Mouse (Mus musculus): ENCODE measurements around the gene Slc9a3r1. TPM values are rescaled to one million over a fixed set of nuclear protein-coding genes. Genes with fewer than 3 reads are reported as not detected.

The Slc9a3r1 gene
- 73.8 and 74.1 TPM in 2 replicates for polyA plus RNA-seq (2012; rRNA removed)

- Histone ChIP-seq H3K4me3 (ENCODE audit: insufficient read depth, low read length) (peak within 1 kb of the TSS; percentile 57), H3K4me1 (ENCODE audit: control insufficient read depth, insufficient read depth, low read length) (no peaks in the 10 kb centered on the region), H3K27ac (ENCODE audit: insufficient read depth, low read length) (0 out of 2 replicates have a peak within 1 kb of the TSS, but pooled peaks have one; percentile 51)
- TF ChIP-seq POLR2A (IDR thresholded peaks at IDR 0.05; ENCODE audit: extremely low read depth, insufficient read depth, low read length) = peak; percentile 74
- TF ChIP-seq CTCF (IDR thresholded peaks at IDR 0.05; ENCODE audit: extremely low read depth, insufficient read depth, low read length) = no peak
Measured at GRCm38 (mm10) chr11:115162832-115163480, at the start of gene Slc9a3r1. Slc9a3r1 (plus strand) TSS chr11:115163341.

GRCm38 (mm10) chr11:115119409-115119808 is 43.7 kb upstream of the Slc9a3r1 start:
- Histone ChIP-seq H3K4me1 (ENCODE audit: control insufficient read depth, insufficient read depth, low read length) (no peaks in the 10 kb centered on the region), H3K4me3 (ENCODE audit: insufficient read depth, low read length) (no peak overlapping the region), H3K27ac (ENCODE audit: insufficient read depth, low read length) (no peak overlapping the region)
- TF ChIP-seq CTCF (IDR thresholded peaks at IDR 0.05; ENCODE audit: extremely low read depth, insufficient read depth, low read length) = no peak

- TF ChIP-seq POLR2A (IDR thresholded peaks at IDR 0.05; ENCODE audit: extremely low read depth, insufficient read depth, low read length) (no peak), CTCF (IDR thresholded peaks at IDR 0.05; ENCODE audit: extremely low read depth, insufficient read depth, low read length) (no peak)
- Histone ChIP-seq H3K4me1 (ENCODE audit: control insufficient read depth, insufficient read depth, low read length) (no peaks in the 10 kb centered on the region), H3K27ac (ENCODE audit: insufficient read depth, low read length) (no peak overlapping the region), H3K4me3 (ENCODE audit: insufficient read depth, low read length) (no peak overlapping the region)
Measured at GRCm38 (mm10) chr11:115128483-115128882, 34.7 kb upstream of the Slc9a3r1 start.

GRCm38 (mm10) chr11:115129508-115130126 is 33.5 kb upstream of the Slc9a3r1 start:
- Histone ChIP-seq H3K27ac (ENCODE audit: insufficient read depth, low read length) (no peak overlapping the region), H3K4me3 (ENCODE audit: insufficient read depth, low read length) (no peak overlapping the region), H3K4me1 (ENCODE audit: control insufficient read depth, insufficient read depth, low read length) (no peaks in the 10 kb centered on the region)
- TF ChIP-seq CTCF (IDR thresholded peaks at IDR 0.05; ENCODE audit: extremely low read depth, insufficient read depth, low read length) = no peak
- TF ChIP-seq POLR2A (IDR thresholded peaks at IDR 0.05; ENCODE audit: extremely low read depth, insufficient read depth, low read length) = no peak

GRCm38 (mm10) chr11:115131768-115132381 is 31.3 kb upstream of the Slc9a3r1 start:
- Histone ChIP-seq H3K4me3 (ENCODE audit: insufficient read depth, low read length) (no peak overlapping the region), H3K4me1 (ENCODE audit: control insufficient read depth, insufficient read depth, low read length) (no peaks in the 10 kb centered on the region), H3K27ac (ENCODE audit: insufficient read depth, low read length) (no peak overlapping the region)
- TF ChIP-seq CTCF (IDR thresholded peaks at IDR 0.05; ENCODE audit: extremely low read depth, insufficient read depth, low read length) (no peak), POLR2A (IDR thresholded peaks at IDR 0.05; ENCODE audit: extremely low read depth, insufficient read depth, low read length) (no peak)

GRCm38 (mm10) chr11:115133800-115134199 is 29.3 kb upstream of the Slc9a3r1 start, which contains the start of gene Cd300lf:
Cd300lf (minus strand) TSS chr11:115133992.
- H3K27ac ChIP-seq (ENCODE audit: insufficient read depth, low read length) = no peak within 1 kb of the TSS
- TF ChIP-seq CTCF (IDR thresholded peaks at IDR 0.05; ENCODE audit: extremely low read depth, insufficient read depth, low read length) = no peak
- no peak for TF ChIP-seq POLR2A (IDR thresholded peaks at IDR 0.05; ENCODE audit: extremely low read depth, insufficient read depth, low read length)
- no peaks in the 10 kb centered on the region for H3K4me1 ChIP-seq (ENCODE audit: control insufficient read depth, insufficient read depth, low read length)
- H3K4me3 ChIP-seq (ENCODE audit: insufficient read depth, low read length) = no peak within 1 kb of the TSS

GRCm38 (mm10) chr11:115138597-115139262 is 24.4 kb upstream of the Slc9a3r1 start:
- H3K27ac ChIP-seq (ENCODE audit: insufficient read depth, low read length) = no peak overlapping the region
- no peaks in the 10 kb centered on the region for H3K4me1 ChIP-seq (ENCODE audit: control insufficient read depth, insufficient read depth, low read length)
- TF ChIP-seq POLR2A (IDR thresholded peaks at IDR 0.05; ENCODE audit: extremely low read depth, insufficient read depth, low read length) (no peak), CTCF (IDR thresholded peaks at IDR 0.05; ENCODE audit: extremely low read depth, insufficient read depth, low read length) (no peak)
- H3K4me3 ChIP-seq (ENCODE audit: insufficient read depth, low read length) = no peak overlapping the region

GRCm38 (mm10) chr11:115141970-115142369 is 21.2 kb upstream of the Slc9a3r1 start:
- no peak overlapping the region for H3K27ac ChIP-seq (ENCODE audit: insufficient read depth, low read length)
- no peak for TF ChIP-seq POLR2A (IDR thresholded peaks at IDR 0.05; ENCODE audit: extremely low read depth, insufficient read depth, low read length)
- TF ChIP-seq CTCF (IDR thresholded peaks at IDR 0.05; ENCODE audit: extremely low read depth, insufficient read depth, low read length) = no peak
- H3K4me3 ChIP-seq (ENCODE audit: insufficient read depth, low read length) = no peak overlapping the region
- H3K4me1 ChIP-seq (ENCODE audit: control insufficient read depth, insufficient read depth, low read length) = no peaks in the 10 kb centered on the region

GRCm38 (mm10) chr11:115147813-115148212 is 15.3 kb upstream of the Slc9a3r1 start:
- Histone ChIP-seq H3K27ac (ENCODE audit: insufficient read depth, low read length) (no peak overlapping the region), H3K4me1 (ENCODE audit: control insufficient read depth, insufficient read depth, low read length) (no peaks in the 10 kb centered on the region), H3K4me3 (ENCODE audit: insufficient read depth, low read length) (no peak overlapping the region)
- TF ChIP-seq CTCF (IDR thresholded peaks at IDR 0.05; ENCODE audit: extremely low read depth, insufficient read depth, low read length) (no peak), POLR2A (IDR thresholded peaks at IDR 0.05; ENCODE audit: extremely low read depth, insufficient read depth, low read length) (no peak)

All from cortical plate, adult 2 months (tissue).